Mouse (Mus musculus): ENCODE results near the gene Ercc2. TPM values are rescaled to one million over a fixed set of nuclear protein-coding genes. Genes with fewer than 3 reads are reported as not detected.

Ercc2 gene
- polyA plus RNA-seq, 1 experiment from 2014 or later, result 19.3 TPM

- peaks cover 75% of the 10 kb centered on the region for H3K27me3 ChIP-seq (ENCODE audit: insufficient read depth, poor library complexity, severe bottlenecking)
- DNase-seq (ENCODE audit: low spot score), result no peak
- H3K4me1 ChIP-seq, result peaks cover 21% of the 10 kb centered on the region
- peak overlapping the region; percentile 60 for H3K4me3 ChIP-seq
- 2% methylated on average over 27 of the region's 27 CpGs for WGBS
- H3K9me3 ChIP-seq, result 0 out of 2 replicates have a peak, but pooled peaks cover 7% of the 10 kb centered on the region
- peaks cover 10% of the 10 kb centered on the region for H3K36me3 ChIP-seq
- H3K27ac ChIP-seq, result peak overlapping the region; percentile 64
These were observed 17.9 kb downstream of the Ercc2 start for GRCm38 (mm10) chr7:19399496-19400280.

GRCm38 (mm10) chr7:19400946-19401345 lies 19.1 kb downstream of the Ercc2 start:
- Histone ChIP-seq H3K27me3 (ENCODE audit: insufficient read depth, poor library complexity, severe bottlenecking) (peaks cover 83% of the 10 kb centered on the region), H3K4me1 (peaks cover 21% of the 10 kb centered on the region), H3K27ac (no peak overlapping the region), H3K4me3 (no peak overlapping the region), H3K9me3 (0 out of 2 replicates have a peak, but pooled peaks cover 7% of the 10 kb centered on the region), H3K36me3 (no peaks in the 10 kb centered on the region; the same call in 1 of the 2 replicates)
- 77% methylated on average over 4 of the region's 4 CpGs for WGBS
- no peak for DNase-seq (ENCODE audit: low spot score)

GRCm38 (mm10) chr7:19402535-19403112 lies 20.8 kb downstream of the Ercc2 start:
- DNase-seq (ENCODE audit: low spot score), result no peak
- Histone ChIP-seq H3K27me3 (ENCODE audit: insufficient read depth, poor library complexity, severe bottlenecking) (peaks cover 77% of the 10 kb centered on the region), H3K36me3 (no peaks in the 10 kb centered on the region), H3K27ac (no peak overlapping the region), H3K4me3 (no peak overlapping the region), H3K9me3 (0 out of 2 replicates have a peak, but pooled peaks cover 7% of the 10 kb centered on the region), H3K4me1 (peaks cover 21% of the 10 kb centered on the region)
- 80% methylated on average over 9 of the region's 9 CpGs for WGBS

GRCm38 (mm10) chr7:19403731-19404296 lies 22.0 kb downstream of the Ercc2 start, which contains the start of gene Klc3:
Gene Klc3 (minus strand): TSS chr7:19404104.
- Histone ChIP-seq H3K27ac (peak within 1 kb of the TSS; percentile 76), H3K4me1 (peaks cover 21% of the 10 kb centered on the region), H3K9me3 (0 out of 2 replicates have a peak, but pooled peaks cover 7% of the 10 kb centered on the region), H3K27me3 (ENCODE audit: insufficient read depth, poor library complexity, severe bottlenecking) (peaks cover 67% of the 10 kb centered on the region), H3K4me3 (peak within 1 kb of the TSS; percentile 75), H3K36me3 (no peaks in the 10 kb centered on the region)
- WGBS, result under 1% methylated on average over 62 of the region's 62 CpGs
- DNase-seq (ENCODE audit: low spot score), result peak; percentile 92

GRCm38 (mm10) chr7:19404476-19404875 lies 22.7 kb downstream of the Ercc2 start, which contains the start of gene Ckm:
Gene Ckm (plus strand): TSS chr7:19404776.
- no peaks in the 10 kb centered on the region for H3K36me3 ChIP-seq
- peaks cover 19% of the 10 kb centered on the region for H3K4me1 ChIP-seq
- H3K27me3 ChIP-seq (ENCODE audit: insufficient read depth, poor library complexity, severe bottlenecking), result peaks cover 61% of the 10 kb centered on the region
- H3K9me3 ChIP-seq, result 0 out of 2 replicates have a peak, but pooled peaks cover 7% of the 10 kb centered on the region
- H3K27ac ChIP-seq, result peak within 1 kb of the TSS; percentile 76
- DNase-seq (ENCODE audit: low spot score), result no peak
- WGBS, result 50% methylated on average over 7 of the region's 7 CpGs
- H3K4me3 ChIP-seq, result peak within 1 kb of the TSS; percentile 75

- H3K9me3 ChIP-seq, result 0 out of 2 replicates have a peak, but pooled peaks cover 7% of the 10 kb centered on the region
- 2% methylated on average over 19 of the region's 19 CpGs for WGBS
- DNase-seq (ENCODE audit: low spot score), result peak; percentile 92
- peaks cover 51% of the 10 kb centered on the region for H3K27me3 ChIP-seq (ENCODE audit: insufficient read depth, poor library complexity, severe bottlenecking)
- peak overlapping the region; percentile 42; the same call in 1 of the 2 replicates for H3K27ac ChIP-seq
- H3K36me3 ChIP-seq, result no peaks in the 10 kb centered on the region
- H3K4me3 ChIP-seq, result peak overlapping the region; percentile 40
- H3K4me1 ChIP-seq, result peaks cover 22% of the 10 kb centered on the region
These were observed 23.6 kb downstream of the Ercc2 start for GRCm38 (mm10) chr7:19405417-19405816.

GRCm38 (mm10) chr7:19409753-19410152 lies 27.9 kb downstream of the Ercc2 start:
- Histone ChIP-seq H3K4me1 (peaks cover 31% of the 10 kb centered on the region), H3K4me3 (peak overlapping the region; percentile 22), H3K27me3 (ENCODE audit: insufficient read depth, poor library complexity, severe bottlenecking) (peaks cover 18% of the 10 kb centered on the region), H3K36me3 (no peaks in the 10 kb centered on the region), H3K9me3 (no peaks in the 10 kb centered on the region; the same call in 1 of the 2 replicates), H3K27ac (peak overlapping the region; percentile 87)
- DNase-seq (ENCODE audit: low spot score), result peak; percentile 87
- WGBS, result 30% methylated on average over 6 of the region's 6 CpGs

GRCm38 (mm10) chr7:19410766-19411344 lies 29.0 kb downstream of the Ercc2 start:
- no peak for DNase-seq (ENCODE audit: low spot score)
- peaks cover 20% of the 10 kb centered on the region; the same call in 1 of the 2 replicates for H3K27me3 ChIP-seq (ENCODE audit: insufficient read depth, poor library complexity, severe bottlenecking)
- peaks cover 31% of the 10 kb centered on the region for H3K4me1 ChIP-seq
- no peak overlapping the region for H3K4me3 ChIP-seq
- H3K9me3 ChIP-seq, result no peaks in the 10 kb centered on the region; the same call in 1 of the 2 replicates
- WGBS, result 78% methylated on average over 11 of the region's 11 CpGs
- no peaks in the 10 kb centered on the region for H3K36me3 ChIP-seq
- H3K27ac ChIP-seq, result peak overlapping the region; percentile 87

- H3K27me3 ChIP-seq (ENCODE audit: insufficient read depth, poor library complexity, severe bottlenecking), result peaks cover 19% of the 10 kb centered on the region; the same call in 1 of the 2 replicates
- H3K4me1 ChIP-seq, result peaks cover 38% of the 10 kb centered on the region
- no peak overlapping the region for H3K4me3 ChIP-seq
- no peak for DNase-seq (ENCODE audit: low spot score)
- WGBS, result 72% methylated on average over 5 of the region's 5 CpGs
- no peaks in the 10 kb centered on the region; the same call in 1 of the 2 replicates for H3K9me3 ChIP-seq
- H3K27ac ChIP-seq, result peak overlapping the region; percentile 87
- no peaks in the 10 kb centered on the region for H3K36me3 ChIP-seq
These were observed 30.0 kb downstream of the Ercc2 start for GRCm38 (mm10) chr7:19411783-19412182.

GRCm38 (mm10) chr7:19413525-19413924 lies 31.7 kb downstream of the Ercc2 start:
- Histone ChIP-seq H3K27me3 (ENCODE audit: insufficient read depth, poor library complexity, severe bottlenecking) (peaks cover 36% of the 10 kb centered on the region), H3K4me3 (no peak overlapping the region), H3K9me3 (no peaks in the 10 kb centered on the region; the same call in 1 of the 2 replicates), H3K27ac (no peak overlapping the region), H3K4me1 (peaks cover 42% of the 10 kb centered on the region), H3K36me3 (no peaks in the 10 kb centered on the region)
- WGBS, result 79% methylated on average over 3 of the region's 3 CpGs
- DNase-seq (ENCODE audit: low spot score), result no peak

- 57% methylated on average over 15 of the region's 15 CpGs for WGBS
- no peaks in the 10 kb centered on the region for H3K36me3 ChIP-seq
These were observed 34.8 kb downstream of the Ercc2 start for GRCm38 (mm10) chr7:19416590-19416989.

GRCm38 (mm10) chr7:19420121-19420520 lies 38.3 kb downstream of the Ercc2 start:
- Histone ChIP-seq H3K36me3 (peaks cover 5% of the 10 kb centered on the region), H3K9me3 (no peaks in the 10 kb centered on the region; the same call in 1 of the 2 replicates), H3K27me3 (ENCODE audit: insufficient read depth, poor library complexity, severe bottlenecking) (peaks cover 62% of the 10 kb centered on the region), H3K4me3 (peak overlapping the region; percentile 38), H3K27ac (no peak overlapping the region), H3K4me1 (peaks cover 26% of the 10 kb centered on the region)
- 6% methylated on average over 28 of the region's 28 CpGs for WGBS
- no peak for DNase-seq (ENCODE audit: low spot score)

More at GRCm38 (mm10) chr7:19416590-19416989, 34.8 kb downstream of the Ercc2 start:
- 0 out of 2 replicates have a peak overlapping the region, but pooled peaks have one; percentile 5 for H3K4me3 ChIP-seq
- no peaks in the 10 kb centered on the region; the same call in 1 of the 2 replicates for H3K9me3 ChIP-seq
- H3K27me3 ChIP-seq (ENCODE audit: insufficient read depth, poor library complexity, severe bottlenecking), result peaks cover 66% of the 10 kb centered on the region
- peak overlapping the region; percentile 59 for H3K27ac ChIP-seq
- peaks cover 32% of the 10 kb centered on the region for H3K4me1 ChIP-seq
- no peak for DNase-seq (ENCODE audit: low spot score)

Data from heart, embryonic 10.5 days (tissue).